Mouse (Mus musculus): ENCODE data around the gene Ccdc88c.

DNA sequence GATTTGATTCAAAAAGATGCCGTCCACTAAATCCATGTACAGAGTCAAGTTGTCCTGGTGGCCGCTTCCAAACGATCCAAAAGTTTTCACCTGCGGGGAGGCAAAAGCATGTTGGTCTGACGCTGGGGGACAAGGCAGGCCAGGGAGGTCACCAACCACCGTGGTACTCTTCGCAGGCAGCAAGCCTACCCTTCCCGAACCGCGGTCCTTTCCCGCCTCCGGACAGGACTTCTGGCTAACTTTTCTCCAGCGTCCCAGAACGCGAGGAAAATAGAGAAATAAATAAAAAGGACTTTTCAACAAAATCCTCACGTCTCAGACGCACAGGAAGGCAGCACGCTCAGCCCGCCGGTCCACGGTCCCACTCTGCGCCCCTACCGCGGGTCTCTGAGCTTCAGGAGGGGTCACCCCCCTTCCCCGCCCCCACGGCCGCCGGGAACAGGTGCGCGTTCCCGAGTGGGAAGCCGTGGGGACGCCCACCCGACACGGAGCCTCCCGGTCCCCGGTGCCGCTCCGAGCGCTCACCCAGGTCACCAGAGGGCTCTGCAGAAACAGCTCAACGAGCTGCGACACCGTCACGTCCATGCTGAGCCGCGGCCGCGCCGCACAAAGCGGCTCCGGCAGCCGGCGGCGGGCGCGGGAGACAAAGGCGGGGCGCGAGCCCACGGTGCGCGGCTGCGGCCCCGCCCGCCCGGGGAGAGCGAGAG, 456 bp downstream of the Ccdc88c start:
- TF ChIP-seq CTCF (IDR thresholded peaks at IDR 0.05; ENCODE audit: control insufficient read depth, insufficient read depth, low read length), result no peak
- peak; percentile 66; the same call in 1 of the 2 replicates for TF ChIP-seq POLR2A (IDR thresholded peaks at IDR 0.05; ENCODE audit: borderline replicate concordance, control insufficient read depth, low read depth, low read length)
